Mouse (Mus musculus) ES-Bruce4 (cell line): ENCODE data around the gene Cep85l.

Experiments
- CTCF ChIP-seq: IDR thresholded peaks from one replicate; pipeline ENCODE4 v1.8.1; 2011; ENCODE audit warnings: low read depth, low read length
- EP300 ChIP-seq: IDR thresholded peaks from 2 replicates; pipeline ENCODE4 v1.6.1; 2011; ENCODE audit warnings: low read depth, low read length; ENCODE audit not compliant: insufficient read depth
- POLR2A ChIP-seq: IDR thresholded peaks from one replicate; pipeline ENCODE4 v1.8.1; 2011; ENCODE audit warnings: low read length; ENCODE audit not compliant: insufficient read depth

GRCm38 (mm10) chr10:53364311-53364710, 15.4 kb downstream of the Cep85l start:
- TF ChIP-seq POLR2A: no peak
- no peak for TF ChIP-seq CTCF
- no peak for TF ChIP-seq EP300
